Mouse (Mus musculus) intestine, embryonic 14.5 days (tissue): ENCODE data around the gene Cdk5r2. TPM values are rescaled to one million over a fixed set of nuclear protein-coding genes. Genes with fewer than 3 reads are reported as not detected.
A peak's percentile ranks its signal among the peaks of the same experiment; 100 is the strongest.

Experiments
- ATAC-seq: fragments of 200-750 bp; cut with Nextera tagmentation; replicated peaks from 2 replicates; pipeline ENCODE4 v1.8.0; 2017; ENCODE audit warnings: low read depth, moderate number of reproducible peaks, moderate TSS enrichment, moderate library complexity; ENCODE audit not compliant: low FRiP score, low TSS enrichment
- DNase-seq: peaks from one replicate; pipeline ENCODE4 v3.0.0-alpha.2; 2018; ENCODE audit warnings: low spot score
- H3K27ac ChIP-seq: fragments of 300-500 bp; sonication (generic); 2 replicates; pipeline ENCODE4 v1.5.1; 2014; ENCODE audit warnings: low read depth, mild to moderate bottlenecking, control low read depth
- H3K27me3 ChIP-seq: fragments of 300-500 bp; sonication (generic); replicated peaks from 2 replicates; pipeline ENCODE4 v1.6.1; 2014; ENCODE audit warnings: low read length, control low read depth; ENCODE audit not compliant: control insufficient read depth, insufficient read depth
- H3K36me3 ChIP-seq: fragments of 300-500 bp; sonication (generic); 2 replicates; pipeline ENCODE4 v1.6.1; 2014; ENCODE audit warnings: low read length, control low read depth; ENCODE audit not compliant: control insufficient read depth, insufficient read depth
- H3K4me1 ChIP-seq: fragments of 300-500 bp; sonication (generic); replicated peaks from 2 replicates; pipeline ENCODE4 v1.6.1; 2014; ENCODE audit warnings: low read length, control low read depth, mixed read lengths; ENCODE audit not compliant: control insufficient read depth, insufficient read depth
- H3K4me2 ChIP-seq: fragments of 300-500 bp; sonication (generic); 2 replicates; pipeline ENCODE4 v1.6.1; 2014; ENCODE audit warnings: low read length
- H3K4me3 ChIP-seq: fragments of 300-500 bp; sonication (generic); 2 replicates; pipeline ENCODE4 v1.5.1; 2014; ENCODE audit warnings: low read depth, low read length, control low read depth, mixed read lengths
- H3K9ac ChIP-seq: fragments of 300-500 bp; sonication (generic); 2 replicates; pipeline ENCODE4 v1.6.1; 2014; ENCODE audit warnings: mild to moderate bottlenecking, low read length
- H3K9me3 ChIP-seq: fragments of 300-500 bp; sonication (generic); 2 replicates; pipeline ENCODE4 v1.6.1; 2016; ENCODE audit warnings: low read length, control low read depth; ENCODE audit not compliant: control insufficient read depth
- WGBS: fragments of 180-500 bp; shearing (Covaris S2); extraction: QIAGEN DNeasy Blood & Tissue Kit; methylation state at CpG from one replicate; pipeline ENCODE4 v1.1.7; 2014; 5-methylcytosine and 5-hydroxymethylcytosine counted together
- polyA plus RNA-seq: library from polyadenylated mRNA; unstranded; fragments of >200 nt; fragmentation: Nextera tagmentation; extraction: Ambion mirVana; gene quantifications from 2 replicates; pipeline ENCODE4 v1.2.1, GENCODE M21; 2014

The Cdk5r2 gene
- polyA plus RNA-seq, 1 experiment from 2014 or later: 0.28 TPM

DNA sequence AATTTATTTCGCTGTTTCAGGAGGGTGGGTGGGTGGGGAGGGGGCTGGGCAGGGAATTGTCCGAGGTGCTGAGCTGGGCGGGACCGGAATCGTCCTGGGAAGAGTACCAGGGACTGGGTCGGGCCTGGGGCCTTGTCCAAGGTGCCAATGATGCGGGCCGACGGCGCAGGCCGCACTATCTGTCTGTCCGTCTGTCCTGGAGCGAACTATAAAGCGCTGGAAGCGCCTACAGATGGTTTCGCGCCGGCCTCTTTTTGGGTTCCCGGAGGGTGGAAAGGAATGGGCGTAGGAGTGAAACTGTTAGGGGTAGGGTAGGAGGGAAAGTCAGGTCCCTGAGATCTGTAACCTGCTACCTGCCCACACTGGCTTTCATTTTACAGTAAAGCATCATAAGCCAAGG, 2.5 kb downstream of the Cdk5r2 start:
- Histone ChIP-seq H3K9ac (no peak overlapping the region), H3K9me3 (no peaks in the 10 kb centered on the region), H3K36me3 (no peaks in the 10 kb centered on the region), H3K4me2 (no peak overlapping the region), H3K27me3 (peaks cover 87% of the 10 kb centered on the region), H3K27ac (no peak overlapping the region), H3K4me3 (no peak overlapping the region), H3K4me1 (peaks cover 3% of the 10 kb centered on the region)
- no peak for ATAC-seq
- 2% methylated on average over 20 of the region's 20 CpGs for WGBS
- DNase-seq: no peak

DNA sequence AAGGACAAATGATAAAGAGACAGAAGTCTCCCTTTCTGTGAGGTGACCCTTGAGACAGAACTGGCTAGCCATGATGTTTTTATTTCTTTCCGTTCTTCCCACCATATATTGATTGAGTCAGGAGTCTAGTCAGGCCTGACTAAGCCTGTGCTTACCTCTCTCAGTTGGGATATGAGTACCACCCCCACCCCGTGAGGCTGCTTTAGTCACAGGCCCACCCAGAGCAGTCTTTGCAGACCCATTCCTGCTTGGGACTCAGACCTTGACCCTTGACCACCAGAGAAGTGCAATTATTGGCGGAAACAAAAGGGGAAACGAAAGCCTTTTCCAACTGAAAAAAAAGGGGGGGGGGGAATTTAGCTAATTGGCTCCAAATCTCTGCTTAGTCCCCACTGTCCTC, 2.9 kb downstream of the Cdk5r2 start:
- 5% methylated on average over 4 of the region's 4 CpGs for WGBS
- no peaks in the 10 kb centered on the region for H3K36me3 ChIP-seq
- DNase-seq (no peak), ATAC-seq (no peak)
- peaks cover 3% of the 10 kb centered on the region for H3K4me1 ChIP-seq
- peak overlapping the region; percentile 40 for H3K4me2 ChIP-seq
- peaks cover 83% of the 10 kb centered on the region for H3K27me3 ChIP-seq
- H3K4me3 ChIP-seq: 0 out of 2 replicates have a peak overlapping the region, but pooled peaks have one; percentile 16
- H3K9me3 ChIP-seq: no peaks in the 10 kb centered on the region
- no peak overlapping the region for H3K27ac ChIP-seq
- no peak overlapping the region for H3K9ac ChIP-seq

DNA sequence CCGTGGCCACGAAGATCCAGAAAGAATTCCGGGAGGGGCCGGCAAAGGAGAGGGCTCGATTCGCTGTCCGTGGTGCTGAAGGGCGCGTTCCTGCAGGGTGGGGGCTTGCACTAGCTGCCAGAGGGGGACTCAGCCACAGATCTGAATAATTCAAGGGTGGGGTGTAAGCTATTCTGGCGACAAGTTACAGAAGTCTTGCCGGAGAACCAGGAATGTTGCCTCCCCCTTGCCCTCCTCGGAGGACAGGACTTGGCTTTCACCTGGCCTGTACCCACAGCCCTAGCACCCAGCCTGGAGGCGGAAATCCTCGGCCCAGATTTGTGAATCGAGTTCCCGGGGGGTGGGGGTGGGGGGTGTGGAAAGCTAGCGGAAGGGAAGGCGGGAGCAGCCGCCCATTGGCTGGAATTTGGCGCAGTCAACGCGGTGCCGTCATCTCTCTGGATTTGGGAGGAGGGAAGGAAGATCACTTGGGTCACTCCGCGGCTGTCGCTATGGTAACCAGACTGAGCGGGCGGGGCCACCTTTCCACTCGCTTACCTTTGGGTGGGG, 3.5 kb downstream of the Cdk5r2 start:
- H3K4me1 ChIP-seq: peaks cover 3% of the 10 kb centered on the region
- no peaks in the 10 kb centered on the region for H3K36me3 ChIP-seq
- DNase-seq (peak; percentile 87), ATAC-seq (no peak; the same call in 1 of the 2 replicates)
- 1% methylated on average over 29 of the region's 29 CpGs for WGBS
- H3K9ac ChIP-seq: no peak overlapping the region
- peak overlapping the region; percentile 40 for H3K4me2 ChIP-seq
- no peak overlapping the region for H3K27ac ChIP-seq
- peak overlapping the region; percentile 16 for H3K4me3 ChIP-seq
- H3K27me3 ChIP-seq: peaks cover 77% of the 10 kb centered on the region
- no peaks in the 10 kb centered on the region for H3K9me3 ChIP-seq

DNA sequence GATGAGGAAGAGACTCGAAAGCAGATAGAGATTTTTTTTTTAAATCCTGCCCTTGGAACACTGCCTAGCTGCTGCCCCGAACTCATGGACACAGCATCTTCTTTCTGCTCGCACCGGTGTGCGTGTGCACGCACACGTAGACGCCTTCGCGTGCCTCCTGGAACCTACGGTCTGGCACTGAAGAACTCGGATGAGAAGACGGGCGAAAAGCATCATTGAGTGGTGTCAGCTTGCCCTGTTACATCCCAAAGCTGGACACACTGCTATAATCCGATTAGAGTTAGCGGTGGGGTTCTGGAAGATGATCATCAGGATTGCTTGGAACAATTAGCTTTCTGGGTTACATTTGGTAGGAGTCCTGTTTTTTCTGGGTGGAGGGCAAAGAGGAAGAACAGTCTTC, 4.1 kb downstream of the Cdk5r2 start:
- Histone ChIP-seq H3K4me1 (peaks cover 3% of the 10 kb centered on the region), H3K9me3 (no peaks in the 10 kb centered on the region), H3K27me3 (peaks cover 72% of the 10 kb centered on the region), H3K9ac (no peak overlapping the region), H3K4me3 (peak overlapping the region; percentile 16), H3K36me3 (no peaks in the 10 kb centered on the region), H3K27ac (no peak overlapping the region), H3K4me2 (peak overlapping the region; percentile 40)
- WGBS: 10% methylated on average over 16 of the region's 16 CpGs
- ATAC-seq (no peak), DNase-seq (no peak)

DNA sequence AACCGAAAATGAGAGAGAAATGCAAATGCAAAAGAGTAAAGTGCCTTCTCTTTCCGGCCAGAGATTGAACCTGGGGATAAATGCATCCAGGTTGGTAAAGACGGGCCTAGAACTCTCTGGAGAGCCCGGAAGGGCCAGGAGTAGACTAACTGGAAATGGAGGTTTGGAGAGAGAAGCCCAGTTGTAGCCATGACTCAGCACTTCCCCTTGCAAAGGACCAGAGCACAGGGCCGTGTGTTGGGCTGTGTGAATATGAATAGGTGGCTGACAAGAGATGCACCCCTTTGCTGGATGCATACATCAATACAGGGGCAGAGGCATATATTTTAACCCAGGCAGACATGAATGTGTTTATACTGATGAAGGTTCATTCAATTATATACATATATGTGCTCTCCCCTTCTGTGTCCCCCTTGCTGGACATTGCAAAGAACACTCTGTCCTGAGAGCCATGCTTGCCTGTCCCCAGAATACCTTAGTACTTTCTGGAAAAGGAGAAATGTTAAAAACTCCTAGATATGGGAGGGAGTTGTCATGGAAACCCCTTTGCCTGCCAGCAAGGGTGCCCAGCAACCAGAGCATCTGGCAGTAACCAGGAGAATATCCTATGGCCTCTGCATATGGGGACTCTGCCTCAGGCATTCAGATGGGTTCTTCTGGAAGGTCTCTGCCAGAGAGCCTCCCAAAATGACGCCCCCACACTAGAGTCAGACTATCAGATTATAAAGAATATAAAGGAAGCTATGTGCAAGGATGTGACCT, 4.7 kb downstream of the Cdk5r2 start:
- Histone ChIP-seq H3K27ac (no peak overlapping the region), H3K9me3 (no peaks in the 10 kb centered on the region), H3K9ac (no peak overlapping the region), H3K4me3 (no peak overlapping the region), H3K36me3 (no peaks in the 10 kb centered on the region), H3K4me1 (peaks cover 3% of the 10 kb centered on the region), H3K4me2 (no peak overlapping the region), H3K27me3 (peaks cover 66% of the 10 kb centered on the region)
- WGBS: 45% methylated on average over 6 of the region's 6 CpGs
- ATAC-seq (no peak), DNase-seq (no peak)

DNA sequence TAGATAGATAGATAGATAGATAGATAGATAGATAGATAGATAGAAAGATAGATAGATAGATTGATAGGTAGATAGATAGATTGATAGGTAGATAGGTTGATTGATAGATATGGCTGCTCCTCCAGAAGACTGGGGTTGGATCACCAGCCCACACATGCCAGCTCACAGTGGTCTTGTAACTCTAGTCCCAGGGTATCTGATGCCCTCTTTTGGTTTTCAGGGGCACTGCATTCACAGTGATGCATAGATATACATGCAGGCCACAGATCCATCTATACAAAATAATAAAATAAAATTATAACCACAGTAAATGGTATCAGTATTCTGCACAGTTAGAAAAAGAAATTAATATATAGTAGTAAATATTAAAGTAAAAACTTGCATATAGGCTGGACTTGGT, 7.0 kb downstream of the Cdk5r2 start:
- no peak overlapping the region for H3K4me2 ChIP-seq
- H3K36me3 ChIP-seq: no peaks in the 10 kb centered on the region
- DNase-seq: no peak
- no peak for ATAC-seq
- H3K4me3 ChIP-seq: no peak overlapping the region
- H3K9ac ChIP-seq: no peak overlapping the region
- H3K27ac ChIP-seq: no peak overlapping the region
- H3K4me1 ChIP-seq: no peaks in the 10 kb centered on the region
- no peaks in the 10 kb centered on the region for H3K9me3 ChIP-seq
- peaks cover 44% of the 10 kb centered on the region for H3K27me3 ChIP-seq

DNA sequence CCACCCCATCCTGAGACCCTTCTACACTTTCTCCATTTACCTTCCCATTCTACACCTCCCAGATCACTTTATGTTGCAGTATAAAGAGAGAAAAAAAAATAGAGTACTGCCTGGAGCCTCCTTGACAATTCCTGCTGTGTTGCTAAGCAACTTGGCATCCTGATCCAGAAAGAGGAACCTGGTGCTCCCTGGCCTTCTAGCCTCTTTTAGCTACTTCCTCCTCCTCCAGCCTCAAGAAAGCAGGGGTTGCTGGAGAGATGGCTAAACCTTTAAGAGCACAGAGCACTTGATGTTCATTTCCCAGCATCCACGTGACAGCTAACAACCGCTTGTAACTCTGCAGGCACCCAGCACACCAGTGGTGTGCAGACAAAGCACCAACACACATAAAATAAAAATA, 17.5 kb downstream of the Cdk5r2 start:
- H3K9ac ChIP-seq: no peak overlapping the region
- H3K36me3 ChIP-seq: no peaks in the 10 kb centered on the region
- H3K27me3 ChIP-seq: peaks cover 5% of the 10 kb centered on the region; the same call in 1 of the 2 replicates
- no peaks in the 10 kb centered on the region for H3K4me1 ChIP-seq
- H3K27ac ChIP-seq: no peak overlapping the region
- 65% methylated on average over 2 of the region's 2 CpGs for WGBS
- no peaks in the 10 kb centered on the region for H3K9me3 ChIP-seq
- no peak overlapping the region for H3K4me3 ChIP-seq
- ATAC-seq (no peak), DNase-seq (no peak)
- no peak overlapping the region for H3K4me2 ChIP-seq

DNA sequence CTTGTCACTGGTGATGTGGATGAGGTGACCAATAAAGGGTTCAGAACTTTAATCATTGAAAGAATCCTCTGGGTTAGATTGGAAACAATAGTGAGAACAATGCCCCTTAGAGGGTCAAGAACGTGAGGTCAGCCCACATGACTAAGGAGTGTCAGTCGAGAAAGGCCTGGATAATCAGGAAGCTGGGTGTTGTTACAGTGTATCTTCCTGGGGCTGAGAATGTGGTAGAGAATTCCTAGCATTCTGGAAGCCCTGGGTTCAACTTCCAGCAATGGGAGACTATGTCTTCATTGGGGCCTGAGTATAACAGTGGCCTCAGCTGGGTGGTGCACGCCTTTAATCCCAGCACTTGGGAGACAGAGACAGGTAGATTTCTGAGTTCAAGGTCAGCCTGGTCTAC, 22.5 kb downstream of the Cdk5r2 start:
- no peak overlapping the region for H3K9ac ChIP-seq
- DNase-seq (no peak), ATAC-seq (no peak)
- H3K4me3 ChIP-seq: no peak overlapping the region
- no peak overlapping the region for H3K27ac ChIP-seq
- H3K36me3 ChIP-seq: no peaks in the 10 kb centered on the region
- no peak overlapping the region for H3K4me2 ChIP-seq
- H3K9me3 ChIP-seq: no peaks in the 10 kb centered on the region
- peaks cover 3% of the 10 kb centered on the region; the same call in 1 of the 2 replicates for H3K4me1 ChIP-seq
- H3K27me3 ChIP-seq: peaks cover 33% of the 10 kb centered on the region
- 44% methylated on average over 3 of the region's 3 CpGs for WGBS
